Mouse (Mus musculus): ENCODE results near the gene Srsf6. TPM values are rescaled to one million over a fixed set of nuclear protein-coding genes. Genes with fewer than 3 reads are reported as not detected.
A peak's percentile ranks its signal among the peaks of the same experiment; 100 is the strongest.
"Not testable (repeated sequence)": the region's sequence is repeated elsewhere in the genome, so short reads cannot be mapped to it uniquely, and the experiment has no call there.

Gene Srsf6
- 111 and 124 TPM in 2 replicates for polyA plus RNA-seq (2014; fragmentation: Nextera tagmentation; extraction: Ambion mirVana)

DNA sequence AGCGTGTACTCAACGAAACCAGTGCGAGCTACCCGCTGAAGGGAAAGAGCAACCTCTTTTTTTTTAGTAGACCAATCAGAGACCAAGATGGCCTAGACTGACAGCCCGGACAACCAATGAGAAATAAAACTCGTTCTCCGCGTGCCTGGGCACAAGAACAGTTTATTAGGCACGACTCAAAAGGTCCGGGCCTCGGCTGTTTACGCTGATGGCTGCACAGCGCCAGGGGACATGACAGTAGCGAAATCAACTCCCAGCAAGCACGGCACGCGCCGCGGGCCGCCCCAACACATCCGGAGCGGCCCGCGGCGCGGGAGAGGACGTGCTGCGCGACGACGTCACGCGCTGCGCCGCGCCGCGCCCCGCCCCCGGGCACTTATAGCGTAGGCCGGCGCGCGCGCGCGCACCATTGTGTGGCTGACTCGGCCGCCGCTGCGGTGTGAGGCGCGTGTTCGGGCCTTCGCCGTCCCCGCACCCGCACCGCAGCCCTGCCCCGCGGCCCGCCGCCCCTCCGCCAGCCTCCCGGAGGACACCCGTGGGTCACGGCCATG lies at the start of gene Srsf6:
Srsf6 (plus strand) TSS at position 406 of the 551 bp plus-strand sequence.
- under 1% methylated on average over 61 of the region's 68 CpGs for WGBS
- Histone ChIP-seq H3K4me1 (ENCODE audit: control insufficient read depth in 2 of 2, insufficient read depth in 2 of 2, low read length in 2 of 2) (peaks cover 3 to 12% of the 10 kb centered on the region in 2 experiments), H3K36me3 (ENCODE audit: control insufficient read depth, insufficient read depth, low read length) (peaks cover 37% of the 10 kb centered on the region), H3K27ac (replicated peaks in 1 of 2; ENCODE audit: control insufficient read depth in 1 of 2, insufficient read depth in 1 of 2, low read depth in 2 of 2, low read length in 2 of 2) (peak within 1 kb of the TSS; percentile 98), H3K27me3 (ENCODE audit: control insufficient read depth, insufficient read depth, low read length) (0 out of 2 replicates have a peak, but pooled peaks cover 6% of the 10 kb centered on the region), H3K9me3 (ENCODE audit: control insufficient read depth, low read length) (no peaks in the 10 kb centered on the region), H3K9ac (ENCODE audit: low read length) (peak within 1 kb of the TSS; percentile 100), H3K4me3 (ENCODE audit: control insufficient read depth in 1 of 2, insufficient read depth in 1 of 2, low read depth in 1 of 2, low read length in 2 of 2) (peak within 1 kb of the TSS; percentile 73 to 99), H3K4me2 (ENCODE audit: low read length) (peak within 1 kb of the TSS; percentile 86)
- peak; percentile 96 for ATAC-seq (ENCODE audit: insufficient number of reproducible peaks, insufficient read depth, low FRiP score, low read depth)

DNA sequence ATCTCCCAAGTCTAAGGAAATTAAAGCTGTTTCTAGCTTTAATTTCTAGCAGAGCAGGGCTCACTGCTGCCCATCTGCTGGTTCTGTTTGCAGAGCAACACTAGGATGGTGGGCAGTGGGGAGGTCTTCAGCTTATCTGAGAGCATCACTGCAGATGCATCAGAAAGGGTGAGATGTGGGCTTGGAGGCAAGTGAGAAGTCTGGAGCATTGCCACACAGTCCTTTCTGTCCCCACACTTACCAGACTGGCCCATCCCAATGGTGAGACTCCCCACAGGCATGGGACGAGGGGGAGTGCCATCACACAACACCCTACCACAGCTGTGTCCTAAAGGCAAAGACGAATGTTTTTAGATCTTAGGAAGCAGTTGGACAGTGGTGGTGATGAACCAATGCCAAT lies 47.2 kb upstream of the Srsf6 start:
- Histone ChIP-seq H3K27me3 (ENCODE audit: control insufficient read depth, insufficient read depth, low read length) (no peaks in the 10 kb centered on the region), H3K4me2 (ENCODE audit: low read length) (no peak overlapping the region), H3K36me3 (ENCODE audit: control insufficient read depth, insufficient read depth, low read length) (no peaks in the 10 kb centered on the region), H3K27ac (replicated peaks in 1 of 2; ENCODE audit: control insufficient read depth in 1 of 2, insufficient read depth in 1 of 2, low read depth in 2 of 2, low read length in 2 of 2) (no peak overlapping the region), H3K4me1 (ENCODE audit: control insufficient read depth in 2 of 2, insufficient read depth in 2 of 2, low read length in 2 of 2) (no peaks in the 10 kb centered on the region), H3K9ac (ENCODE audit: low read length) (no peak overlapping the region), H3K4me3 (ENCODE audit: control insufficient read depth in 1 of 2, insufficient read depth in 1 of 2, low read depth in 1 of 2, low read length in 2 of 2) (no peak overlapping the region), H3K9me3 (ENCODE audit: control insufficient read depth, low read length) (no peaks in the 10 kb centered on the region)
- 68% methylated on average over 2 of the region's 2 CpGs for WGBS
- no peak for ATAC-seq (ENCODE audit: insufficient number of reproducible peaks, insufficient read depth, low FRiP score, low read depth)

DNA sequence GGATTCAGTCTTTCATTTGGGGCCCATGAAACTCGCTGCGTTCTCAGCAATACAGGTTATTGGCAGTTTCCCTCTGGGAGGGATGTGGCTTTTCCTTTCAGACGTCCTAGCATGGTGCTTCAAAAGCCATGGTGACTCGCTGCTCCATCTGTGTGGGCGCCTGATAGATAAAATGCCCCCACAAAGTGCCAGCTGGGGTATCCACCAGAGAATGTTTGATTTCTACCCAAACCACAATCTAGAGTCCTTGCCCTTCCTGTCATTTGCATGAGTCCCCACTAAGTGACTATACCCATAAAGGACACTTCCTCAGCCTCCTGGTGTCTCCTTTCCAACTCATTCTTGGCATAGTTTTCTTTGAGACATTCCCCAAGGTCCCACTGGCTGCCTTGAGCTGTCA lies 44.2 kb upstream of the Srsf6 start:
- no peak for ATAC-seq (ENCODE audit: insufficient number of reproducible peaks, insufficient read depth, low FRiP score, low read depth)
- Histone ChIP-seq H3K27ac (replicated peaks in 1 of 2; ENCODE audit: control insufficient read depth in 1 of 2, insufficient read depth in 1 of 2, low read depth in 2 of 2, low read length in 2 of 2) (no peak overlapping the region), H3K27me3 (ENCODE audit: control insufficient read depth, insufficient read depth, low read length) (no peaks in the 10 kb centered on the region), H3K36me3 (ENCODE audit: control insufficient read depth, insufficient read depth, low read length) (no peaks in the 10 kb centered on the region), H3K9me3 (ENCODE audit: control insufficient read depth, low read length) (no peaks in the 10 kb centered on the region), H3K4me2 (ENCODE audit: low read length) (no peak overlapping the region), H3K4me3 (ENCODE audit: control insufficient read depth in 1 of 2, insufficient read depth in 1 of 2, low read depth in 1 of 2, low read length in 2 of 2) (no peak overlapping the region), H3K9ac (ENCODE audit: low read length) (no peak overlapping the region), H3K4me1 (ENCODE audit: control insufficient read depth in 2 of 2, insufficient read depth in 2 of 2, low read length in 2 of 2) (no peaks in the 10 kb centered on the region)
- 75% methylated on average over 5 of the region's 5 CpGs for WGBS

GRCm38 (mm10) chr2:162888677-162889076 lies 42.7 kb upstream of the Srsf6 start:
- Histone ChIP-seq H3K36me3 (ENCODE audit: control insufficient read depth, insufficient read depth, low read length) (no peaks in the 10 kb centered on the region), H3K4me1 (ENCODE audit: control insufficient read depth in 2 of 2, insufficient read depth in 2 of 2, low read length in 2 of 2) (no peaks in the 10 kb centered on the region), H3K4me3 (ENCODE audit: control insufficient read depth in 1 of 2, insufficient read depth in 1 of 2, low read depth in 1 of 2, low read length in 2 of 2) (no peak overlapping the region), H3K4me2 (ENCODE audit: low read length) (no peak overlapping the region), H3K27ac (replicated peaks in 1 of 2; ENCODE audit: control insufficient read depth in 1 of 2, insufficient read depth in 1 of 2, low read depth in 2 of 2, low read length in 2 of 2) (no peak overlapping the region), H3K9ac (ENCODE audit: low read length) (no peak overlapping the region), H3K27me3 (ENCODE audit: control insufficient read depth, insufficient read depth, low read length) (no peaks in the 10 kb centered on the region), H3K9me3 (ENCODE audit: control insufficient read depth, low read length) (no peaks in the 10 kb centered on the region)
- ATAC-seq (ENCODE audit: insufficient number of reproducible peaks, insufficient read depth, low FRiP score, low read depth), result no peak
- WGBS, result 83% methylated on average over 8 of the region's 8 CpGs

- Histone ChIP-seq H3K27me3 (ENCODE audit: control insufficient read depth, insufficient read depth, low read length) (no peaks in the 10 kb centered on the region), H3K4me1 (ENCODE audit: control insufficient read depth in 2 of 2, insufficient read depth in 2 of 2, low read length in 2 of 2) (no peaks in the 10 kb centered on the region), H3K27ac (replicated peaks in 1 of 2; ENCODE audit: control insufficient read depth in 1 of 2, insufficient read depth in 1 of 2, low read depth in 2 of 2, low read length in 2 of 2) (no peak overlapping the region), H3K9ac (ENCODE audit: low read length) (no peak overlapping the region), H3K36me3 (ENCODE audit: control insufficient read depth, insufficient read depth, low read length) (no peaks in the 10 kb centered on the region), H3K4me3 (ENCODE audit: control insufficient read depth in 1 of 2, insufficient read depth in 1 of 2, low read depth in 1 of 2, low read length in 2 of 2) (no peak overlapping the region), H3K4me2 (ENCODE audit: low read length) (no peak overlapping the region), H3K9me3 (ENCODE audit: control insufficient read depth, low read length) (no peaks in the 10 kb centered on the region)
- no peak for ATAC-seq (ENCODE audit: insufficient number of reproducible peaks, insufficient read depth, low FRiP score, low read depth)
- 65% methylated on average over 7 of the region's 7 CpGs for WGBS
These were observed 42.1 kb upstream of the Srsf6 start for GRCm38 (mm10) chr2:162889191-162889590.

DNA sequence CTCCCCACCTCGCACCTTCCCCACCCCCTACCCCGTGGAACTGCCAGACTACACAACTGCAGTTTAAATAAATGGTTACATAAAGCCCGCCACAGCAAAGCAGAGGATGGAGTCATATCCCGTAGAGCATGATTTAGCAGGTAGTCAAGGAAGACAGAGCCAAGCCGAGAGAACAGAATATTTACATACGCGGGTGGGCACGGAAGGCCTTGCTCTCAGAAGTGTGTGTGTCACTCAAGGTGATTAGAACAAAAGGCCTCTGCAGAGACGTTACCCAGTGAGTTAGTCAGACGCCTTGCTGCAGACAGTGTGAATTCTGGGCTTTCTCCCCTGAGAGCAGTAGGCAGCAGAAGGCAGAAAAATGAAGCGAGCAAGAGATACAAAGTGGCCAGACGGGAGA lies 41.6 kb upstream of the Srsf6 start:
- no peak for ATAC-seq (ENCODE audit: insufficient number of reproducible peaks, insufficient read depth, low FRiP score, low read depth)
- no peak overlapping the region for H3K4me3 ChIP-seq (ENCODE audit: control insufficient read depth in 1 of 2, insufficient read depth in 1 of 2, low read depth in 1 of 2, low read length in 2 of 2)
- no peaks in the 10 kb centered on the region for H3K9me3 ChIP-seq (ENCODE audit: control insufficient read depth, low read length)
- no peak overlapping the region for H3K9ac ChIP-seq (ENCODE audit: low read length)
- no peaks in the 10 kb centered on the region for H3K4me1 ChIP-seq (ENCODE audit: control insufficient read depth in 2 of 2, insufficient read depth in 2 of 2, low read length in 2 of 2)
- H3K27ac ChIP-seq (replicated peaks in 1 of 2; ENCODE audit: control insufficient read depth in 1 of 2, insufficient read depth in 1 of 2, low read depth in 2 of 2, low read length in 2 of 2), result no peak overlapping the region
- 66% methylated on average over 12 of the region's 12 CpGs for WGBS
- H3K4me2 ChIP-seq (ENCODE audit: low read length), result no peak overlapping the region
- H3K36me3 ChIP-seq (ENCODE audit: control insufficient read depth, insufficient read depth, low read length), result no peaks in the 10 kb centered on the region
- no peaks in the 10 kb centered on the region for H3K27me3 ChIP-seq (ENCODE audit: control insufficient read depth, insufficient read depth, low read length)

GRCm38 (mm10) chr2:162892979-162893378 lies 38.3 kb upstream of the Srsf6 start:
- H3K4me1 ChIP-seq (ENCODE audit: control insufficient read depth in 2 of 2, insufficient read depth in 2 of 2, low read length in 2 of 2); H3K27me3 ChIP-seq (ENCODE audit: control insufficient read depth, insufficient read depth, low read length); H3K36me3 ChIP-seq (ENCODE audit: control insufficient read depth, insufficient read depth, low read length); H3K4me2 ChIP-seq (ENCODE audit: low read length); H3K9ac ChIP-seq (ENCODE audit: low read length); ATAC-seq (ENCODE audit: insufficient number of reproducible peaks, insufficient read depth, low FRiP score, low read depth); H3K27ac ChIP-seq (replicated peaks in 1 of 2; ENCODE audit: control insufficient read depth in 1 of 2, insufficient read depth in 1 of 2, low read depth in 2 of 2, low read length in 2 of 2); H3K9me3 ChIP-seq (ENCODE audit: control insufficient read depth, low read length); H3K4me3 ChIP-seq (ENCODE audit: control insufficient read depth in 1 of 2, insufficient read depth in 1 of 2, low read depth in 1 of 2, low read length in 2 of 2): not testable (repeated sequence)
- WGBS, result 86% methylated on average over 3 of the region's 3 CpGs

DNA sequence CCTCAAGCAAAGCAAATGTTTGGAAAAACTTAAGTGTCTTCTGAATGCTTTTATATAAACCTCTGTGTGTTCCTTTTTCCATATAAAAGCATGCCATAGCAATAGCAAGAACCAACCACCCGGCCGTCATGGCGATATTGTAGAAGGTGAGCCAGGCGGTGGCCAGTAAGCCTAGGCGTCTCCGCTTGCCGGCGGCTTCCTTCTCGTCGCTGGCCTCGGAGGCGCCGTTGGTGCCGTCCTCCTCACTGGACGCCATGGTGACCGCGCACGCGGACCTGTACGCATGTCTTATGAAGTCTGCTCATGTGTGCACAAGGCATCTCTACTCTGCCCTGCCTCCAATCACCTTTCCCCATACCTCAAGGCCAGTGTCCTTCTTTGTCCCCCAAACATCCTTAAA lies 32.1 kb upstream of the Srsf6 start:
- H3K9ac ChIP-seq (ENCODE audit: low read length); H3K4me3 ChIP-seq (ENCODE audit: control insufficient read depth in 1 of 2, insufficient read depth in 1 of 2, low read depth in 1 of 2, low read length in 2 of 2); H3K9me3 ChIP-seq (ENCODE audit: control insufficient read depth, low read length); H3K4me2 ChIP-seq (ENCODE audit: low read length); H3K4me1 ChIP-seq (ENCODE audit: control insufficient read depth in 2 of 2, insufficient read depth in 2 of 2, low read length in 2 of 2); H3K27ac ChIP-seq (replicated peaks in 1 of 2; ENCODE audit: control insufficient read depth in 1 of 2, insufficient read depth in 1 of 2, low read depth in 2 of 2, low read length in 2 of 2); H3K27me3 ChIP-seq (ENCODE audit: control insufficient read depth, insufficient read depth, low read length); ATAC-seq (ENCODE audit: insufficient number of reproducible peaks, insufficient read depth, low FRiP score, low read depth); H3K36me3 ChIP-seq (ENCODE audit: control insufficient read depth, insufficient read depth, low read length): not testable (repeated sequence)
- 92% methylated on average over 17 of the region's 20 CpGs for WGBS
